ENCODE assay signal across 29 mouse cellular contexts in the genomic region with DNA sequence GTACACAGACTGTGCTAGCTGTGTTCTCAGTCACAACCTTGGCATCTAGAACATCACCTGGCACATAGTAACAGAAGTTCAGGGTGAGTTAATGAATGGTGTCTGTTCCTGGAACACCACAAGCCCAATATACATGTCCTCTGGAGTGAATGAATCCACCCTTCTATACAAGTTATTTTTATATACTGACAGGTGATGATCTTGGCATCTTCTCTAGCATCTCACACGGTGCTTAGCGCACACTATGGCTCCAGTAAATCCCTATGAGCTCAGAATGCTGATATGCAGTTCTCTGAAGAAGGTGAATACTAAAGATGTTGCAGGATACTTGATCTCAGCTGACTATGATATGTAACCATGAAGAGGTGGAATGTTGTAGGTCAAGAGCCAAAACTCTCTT. TPM values are rescaled to one million over a fixed set of nuclear protein-coding genes. Genes with fewer than 3 reads are reported as not detected.
"Had no signal": no experiment of that assay in that cellular context is flagged by ENCODE, and none has a peak within 500 bp of the region (broad histone marks: within the 10 kb centered on the region; RNA-seq: fewer than 3 reads in every experiment).

No protein-coding gene starts in this region.

- H3K9ac ChIP-seq: forebrain, embryonic 15.5 days; forebrain, postnatal 0 days; heart, embryonic 13.5 days; heart, embryonic 15.5 days; hindbrain, embryonic 12.5 days; hindbrain, embryonic 14.5 days; intestine, embryonic 15.5 days; kidney, embryonic 15.5 days; limb, embryonic 12.5 days; liver, embryonic 13.5 days; liver, embryonic 15.5 days had no signal

- H3K9me3 ChIP-seq: forebrain, embryonic 15.5 days; heart, embryonic 13.5 days; heart, embryonic 15.5 days; hindbrain, embryonic 10.5 days; hindbrain, embryonic 12.5 days; intestine, embryonic 15.5 days; kidney, embryonic 15.5 days; limb, embryonic 10.5 days; limb, embryonic 12.5 days; liver, embryonic 13.5 days; liver, embryonic 15.5 days had no signal

- H3K36me3 ChIP-seq: forebrain, embryonic 15.5 days; heart, embryonic 13.5 days; heart, embryonic 15.5 days; hindbrain, embryonic 10.5 days; hindbrain, embryonic 12.5 days; intestine, embryonic 15.5 days; kidney, embryonic 15.5 days; limb, embryonic 10.5 days; limb, embryonic 12.5 days; liver, embryonic 13.5 days; liver, embryonic 15.5 days had no signal

- H3K27ac ChIP-seq: forebrain, embryonic 15.5 days; hindbrain, embryonic 10.5 days; hindbrain, embryonic 12.5 days; hindbrain, embryonic 14.5 days; intestine, embryonic 15.5 days; kidney, embryonic 15.5 days; kidney, postnatal 0 days; layer of hippocampus, adult 2 months; left cerebral cortex, adult 2 months; limb, embryonic 10.5 days; limb, embryonic 12.5 days; liver, embryonic 13.5 days; liver, embryonic 15.5 days had no signal

- H3K4me1 ChIP-seq: forebrain, embryonic 15.5 days; hindbrain, embryonic 12.5 days; intestine, embryonic 15.5 days had no signal

- ATAC-seq: forebrain, embryonic 15.5 days; forebrain, postnatal 0 days; hindbrain, embryonic 16.5 days; inflammation-experienced regulatory T-cells, adult 6 months; intestine, embryonic 15.5 days; intestine, postnatal 0 days had no signal

- H3K4me3 ChIP-seq: forebrain, embryonic 15.5 days; heart, embryonic 13.5 days; heart, embryonic 15.5 days; hindbrain, embryonic 10.5 days; hindbrain, embryonic 12.5 days; intestine, embryonic 15.5 days; kidney, embryonic 15.5 days; layer of hippocampus, adult 2 months; left cerebral cortex, adult 2 months; limb, embryonic 10.5 days; limb, embryonic 12.5 days; liver, embryonic 13.5 days; liver, embryonic 15.5 days had no signal

- H3K27me3 ChIP-seq: forebrain, embryonic 15.5 days; heart, embryonic 13.5 days; heart, embryonic 15.5 days; hindbrain, embryonic 12.5 days; intestine, embryonic 15.5 days; kidney, embryonic 15.5 days; limb, embryonic 12.5 days; liver, embryonic 13.5 days; liver, embryonic 15.5 days had no signal

- DNase-seq: forebrain, postnatal 0 days; gastrocnemius, postnatal 14 days; gastrocnemius, postnatal 36 days; heart, postnatal 4 days; kidney, adult 18-20 months; kidney, adult 9 months; kidney, postnatal 14 days; kidney, postnatal 4 days; liver; liver, embryonic 13.5 days had no signal

- H3K4me2 ChIP-seq: forebrain, embryonic 15.5 days; heart, embryonic 11.5 days; heart, embryonic 13.5 days; heart, embryonic 15.5 days; hindbrain, embryonic 12.5 days; hindbrain, embryonic 14.5 days; intestine, embryonic 15.5 days; kidney, embryonic 15.5 days; limb, embryonic 12.5 days; liver, embryonic 13.5 days; liver, embryonic 15.5 days had no signal

RNA-seq across cellular contexts. Expression of a gene that starts 24.4 kb away (rescaled TPM):
- total RNA-seq: granulocyte monocyte progenitor cell, adult 5-6 weeks had no signal

RNA-seq across cellular contexts. Expression of a gene that starts 24.4 kb away (rescaled TPM):
- total RNA-seq: granulocyte monocyte progenitor cell, adult 5-6 weeks had no signal

RNA-seq across cellular contexts. Expression of a gene that starts 45.8 kb away (rescaled TPM):
- total RNA-seq: granulocyte monocyte progenitor cell, adult 5-6 weeks had no signal
